Mouse (Mus musculus) 3T3-L1 (cell line): Measurements from ENCODE around the gene Slpi.
"Not testable (repeated sequence)": the region's sequence is repeated elsewhere in the genome, so short reads cannot be mapped to it uniquely, and the experiment has no call there.

Experiments used
- DNase-seq: peaks from one replicate; pipeline ENCODE4 v3.0.0-alpha.2; 2015; ENCODE audit warnings: low read depth, low spot score

Gene Slpi

DNA sequence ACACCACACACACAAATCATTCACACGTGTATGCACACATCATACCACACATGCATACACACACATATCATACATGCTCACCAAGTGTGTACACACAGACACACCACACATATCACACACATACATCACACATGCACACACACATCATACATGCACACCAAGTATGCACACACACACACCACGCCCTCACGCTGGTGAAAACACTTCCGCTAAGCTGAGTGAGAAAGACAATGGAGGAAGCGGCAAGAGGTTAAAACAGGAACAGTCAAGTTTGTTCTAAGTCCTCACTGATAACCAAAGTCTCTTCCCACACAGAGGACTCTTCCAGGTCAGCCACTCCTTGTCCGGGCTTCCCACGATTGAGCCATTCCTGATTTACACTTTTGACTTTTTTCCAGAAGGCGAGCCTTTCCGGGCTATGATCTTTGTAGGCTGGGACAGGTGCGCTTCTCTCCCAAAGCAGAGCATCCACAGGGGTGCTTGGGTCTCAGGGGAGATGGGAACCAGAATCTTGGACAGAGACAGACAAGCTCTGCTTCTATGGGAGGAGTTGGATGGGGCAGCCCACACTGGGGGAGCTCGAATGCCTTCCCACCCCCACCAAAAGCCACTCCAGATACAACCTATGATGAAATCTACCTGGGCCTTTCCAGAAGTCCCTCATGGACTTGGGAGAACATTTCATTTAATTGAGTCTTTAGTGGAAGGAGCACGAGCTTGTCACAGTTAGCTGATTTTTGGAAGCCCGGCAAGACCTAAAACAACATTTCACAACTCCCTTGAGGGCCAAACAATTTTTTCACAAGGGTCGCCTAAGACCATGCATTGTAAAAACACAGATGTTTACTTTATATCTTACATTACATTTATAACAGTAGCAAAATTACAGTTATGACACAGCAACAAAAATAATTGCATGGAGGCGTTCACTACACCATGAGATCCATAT is 11.1 kb downstream of the Slpi start:
- peak; percentile 77 for DNase-seq

DNA sequence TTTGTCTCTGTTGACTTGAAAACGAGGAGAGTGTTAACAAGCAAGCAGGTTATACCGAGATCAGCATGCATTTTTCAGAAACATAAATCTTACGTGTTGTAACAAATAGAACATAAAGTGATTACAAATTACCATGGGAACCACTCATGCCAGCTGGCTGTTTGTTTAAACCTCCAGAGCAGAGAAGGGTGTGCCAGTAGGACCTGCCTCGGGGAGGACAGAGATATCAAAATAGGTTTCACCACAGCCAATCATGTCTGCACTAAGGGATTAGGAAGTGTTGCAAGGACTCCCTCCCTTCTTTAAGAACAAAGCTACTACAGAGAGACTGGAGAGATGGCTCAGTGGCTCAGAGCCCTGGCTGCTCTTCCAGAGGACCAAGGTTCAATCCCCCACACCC is 15.7 kb downstream of the Slpi start:
- peak; percentile 71 for DNase-seq

DNA sequence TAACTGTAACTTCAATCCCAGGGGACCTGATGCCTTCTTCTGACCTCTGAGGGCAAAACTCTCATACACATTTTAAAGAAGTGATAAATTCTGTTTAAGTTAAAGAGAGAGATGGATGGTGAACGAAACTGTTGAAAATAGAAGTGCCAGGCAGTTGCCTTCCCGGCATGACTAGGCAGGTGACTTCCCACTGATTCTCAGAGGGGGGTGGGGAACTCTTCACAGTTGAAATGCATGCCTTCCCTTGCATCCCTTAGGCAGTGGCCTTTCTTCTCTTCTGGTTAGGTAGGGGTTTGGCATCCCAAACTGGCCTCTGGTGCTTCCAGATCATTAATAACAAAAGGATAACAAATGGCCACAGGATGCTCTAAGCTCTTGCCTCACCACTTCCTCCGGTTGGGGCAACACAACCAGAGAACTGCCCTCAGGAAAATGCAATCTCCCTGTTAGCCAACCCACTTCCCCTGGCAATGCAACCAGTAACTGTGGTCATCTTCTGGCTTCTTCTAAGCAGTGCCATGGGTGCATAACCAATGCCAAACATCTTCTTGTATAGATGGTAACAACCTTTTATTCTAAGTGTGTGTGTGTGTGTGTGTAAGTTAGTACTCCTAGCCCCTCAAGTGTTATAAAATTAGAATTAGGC is 16.4 kb downstream of the Slpi start:
- peak; percentile 53 for DNase-seq

DNA sequence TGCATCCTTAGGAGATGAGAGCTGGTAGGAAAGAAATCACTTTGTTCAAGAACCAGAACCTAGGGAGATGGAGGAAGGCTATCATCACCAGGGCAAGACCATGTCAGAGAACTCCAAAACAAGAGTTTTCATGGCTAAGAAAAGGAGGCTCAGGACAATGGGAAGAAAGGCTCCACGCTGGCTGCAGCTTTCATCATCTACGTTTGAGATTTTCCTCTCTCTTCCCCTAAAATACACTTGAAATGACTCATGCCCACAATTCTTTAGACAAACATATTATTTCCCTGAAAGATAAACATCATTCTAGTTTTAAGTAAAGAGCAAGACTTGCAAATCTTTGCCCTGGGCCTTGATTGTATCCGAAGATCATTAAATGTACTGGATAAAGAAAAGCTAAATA is 17.5 kb downstream of the Slpi start:
- peak; percentile 72 for DNase-seq

DNA sequence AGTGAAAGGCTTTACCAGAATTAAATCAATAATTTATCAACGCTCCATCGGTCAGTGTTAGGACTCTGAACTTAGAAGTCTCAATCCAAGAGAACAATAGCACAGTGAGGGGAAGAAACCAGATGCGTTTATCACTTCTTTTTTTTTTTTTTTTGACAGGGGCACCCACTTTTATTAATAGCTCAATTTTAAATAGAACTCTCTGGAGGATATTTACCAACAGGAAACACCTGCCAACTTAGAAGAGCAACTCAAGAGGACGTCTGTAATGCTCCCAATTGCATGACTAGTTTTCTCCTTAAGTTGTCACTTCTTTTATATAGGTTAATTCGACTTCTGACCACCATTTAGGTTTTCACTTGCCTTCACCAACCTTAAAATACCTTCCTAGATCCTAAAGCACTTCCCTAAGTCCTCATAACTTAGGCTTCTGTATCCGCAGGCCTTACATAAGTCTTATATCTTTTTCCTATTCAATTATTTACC is 20.2 kb downstream of the Slpi start:
- DNase-seq = no peak

DNA sequence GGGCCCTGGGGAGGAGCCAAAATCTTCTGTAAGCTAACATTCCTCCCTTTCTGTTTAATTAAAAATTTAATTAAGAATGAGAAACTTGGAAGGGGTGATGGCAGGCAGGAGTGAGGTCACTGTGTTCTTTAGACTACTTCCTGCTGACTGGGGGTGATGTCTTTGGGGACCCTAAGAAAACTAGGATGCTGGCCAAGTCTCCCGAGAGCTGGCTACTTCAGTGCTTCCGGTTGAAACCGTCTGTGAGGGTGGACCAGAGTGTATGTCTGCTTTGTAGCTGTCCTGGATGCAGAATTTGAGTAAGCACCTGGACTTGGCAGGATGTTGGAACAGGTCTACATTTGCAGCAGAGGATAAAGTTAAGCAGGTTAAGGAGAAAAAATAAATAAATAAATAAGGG is 21.9 kb downstream of the Slpi start:
- DNase-seq = no peak

DNA sequence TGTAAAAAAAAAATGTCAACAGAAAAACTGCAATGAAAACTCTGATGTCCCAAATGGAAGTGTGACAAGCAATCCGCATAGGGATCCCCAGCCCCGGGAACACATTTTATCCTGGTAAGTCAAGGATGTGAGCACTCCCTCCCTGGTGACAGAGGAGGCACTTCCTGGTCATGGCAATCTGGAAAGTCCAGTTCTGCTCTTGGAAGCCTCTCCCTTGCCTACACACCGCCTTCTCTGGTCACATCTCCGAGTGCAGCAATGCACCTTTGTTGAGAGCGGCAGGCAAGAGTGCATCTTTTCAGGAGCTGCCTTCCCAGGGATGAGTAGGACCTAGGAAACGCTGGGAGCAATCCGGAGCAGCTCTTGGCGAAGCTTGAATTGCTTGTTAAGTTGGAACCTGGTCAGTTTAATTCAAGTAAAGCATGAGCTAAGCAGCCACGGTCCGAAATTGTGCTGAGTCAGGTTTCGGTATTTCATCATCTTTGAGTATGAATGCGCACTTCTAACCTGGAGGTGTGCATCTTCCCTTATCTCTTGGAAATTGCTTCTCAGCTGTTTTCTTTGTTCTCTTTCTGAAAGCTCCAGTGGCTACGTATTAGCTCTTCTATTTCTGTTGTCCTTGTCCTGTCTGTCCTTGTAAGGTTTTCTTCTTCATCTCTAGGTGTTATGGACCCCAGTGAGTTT is 27.8 kb downstream of the Slpi start:
- DNase-seq = no peak

DNA sequence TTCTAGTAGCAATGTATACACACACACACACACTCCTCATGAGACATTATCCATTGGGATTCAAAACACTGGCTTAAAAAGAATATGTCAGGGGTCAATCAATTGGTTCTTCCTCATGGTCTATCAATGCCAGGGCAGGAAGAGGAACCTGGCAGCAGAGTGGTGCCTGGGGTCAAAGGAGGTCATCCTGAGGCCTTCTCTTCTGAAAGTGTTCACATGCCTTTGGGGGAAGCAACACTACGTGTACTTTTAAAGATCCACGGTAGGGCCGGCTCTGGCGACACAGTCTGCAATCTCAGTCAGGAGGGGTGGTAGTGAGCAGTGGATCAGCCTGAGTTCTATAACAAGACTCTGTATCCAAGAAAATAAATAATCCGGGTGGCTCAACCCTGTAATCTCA is 29.2 kb downstream of the Slpi start:
- no peak for DNase-seq

DNA sequence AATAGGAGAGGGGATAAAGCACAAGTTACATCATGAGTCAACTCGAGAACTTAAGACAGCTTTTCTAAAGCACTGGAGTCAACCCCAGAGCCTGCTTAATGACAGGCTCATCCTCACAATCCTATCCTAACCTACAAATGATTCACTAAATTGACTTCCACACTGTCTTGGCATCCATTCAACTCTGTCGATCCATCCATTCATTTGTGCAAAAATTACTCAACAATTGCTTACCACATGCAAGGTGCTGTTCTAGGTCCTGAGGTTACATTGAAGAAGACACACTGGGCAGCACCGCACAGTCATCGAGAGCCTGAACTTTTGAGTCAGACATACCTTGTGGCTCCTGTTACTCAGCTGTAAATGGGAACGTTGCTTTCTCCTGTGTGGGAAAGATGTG is 29.9 kb downstream of the Slpi start:
- peak; percentile 66 for DNase-seq

DNA sequence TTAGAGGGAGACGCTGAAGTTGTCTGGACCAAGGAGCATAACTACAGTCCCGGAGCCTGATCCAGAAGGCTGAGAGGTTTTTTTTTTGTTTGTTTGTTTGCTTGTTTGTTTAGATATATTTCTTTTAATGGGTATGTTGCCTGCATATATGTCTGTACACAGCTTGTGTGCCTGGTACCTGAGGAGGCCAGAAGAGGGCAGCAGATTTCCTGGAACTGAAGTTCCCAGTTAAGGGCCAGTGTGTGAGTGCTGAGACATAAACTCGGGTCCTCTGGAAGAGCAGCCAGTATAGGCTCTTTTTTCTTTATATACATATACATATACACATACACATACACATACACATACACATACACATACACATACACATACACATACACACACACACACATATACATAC is 30.5 kb downstream of the Slpi start:
- peak; percentile 43 for DNase-seq

DNA sequence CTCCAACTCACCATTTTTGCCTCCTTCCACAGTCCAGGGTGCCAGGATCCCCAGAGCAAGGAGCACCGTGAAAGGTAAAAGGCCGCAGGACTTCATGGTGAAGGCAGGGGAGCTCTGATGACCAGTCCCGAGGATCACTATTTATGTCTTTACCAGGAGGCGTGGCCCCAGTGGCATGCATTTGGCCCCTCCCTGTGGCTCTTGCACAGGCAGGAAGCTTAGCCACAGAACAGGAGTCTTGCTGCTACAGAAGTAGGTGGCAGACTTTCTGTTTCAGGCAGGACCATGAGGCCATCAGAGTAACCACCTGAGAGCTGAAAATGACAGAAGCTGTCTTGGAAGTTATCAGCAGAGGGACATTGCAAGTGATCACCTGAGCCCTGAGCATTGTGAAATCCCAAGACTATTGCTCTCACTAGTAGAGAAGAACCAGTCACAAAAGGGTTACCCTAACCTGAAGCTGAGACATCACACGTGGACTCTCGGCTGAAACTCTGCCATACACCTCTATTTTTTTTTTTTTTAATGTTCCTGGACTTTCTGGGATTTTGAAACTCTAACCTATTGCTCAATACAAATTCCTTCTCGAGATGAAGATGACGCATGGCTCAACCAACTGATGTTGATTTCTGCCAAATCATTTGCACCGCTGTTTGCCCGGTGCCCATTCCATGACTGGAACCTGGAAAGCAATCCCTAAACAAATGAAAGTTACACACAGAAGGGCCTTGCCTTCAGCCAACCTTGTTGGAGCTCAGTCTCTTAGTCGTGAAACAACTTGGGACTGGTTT is 32.5 kb downstream of the Slpi start:
- DNase-seq = peak; percentile 80

DNA sequence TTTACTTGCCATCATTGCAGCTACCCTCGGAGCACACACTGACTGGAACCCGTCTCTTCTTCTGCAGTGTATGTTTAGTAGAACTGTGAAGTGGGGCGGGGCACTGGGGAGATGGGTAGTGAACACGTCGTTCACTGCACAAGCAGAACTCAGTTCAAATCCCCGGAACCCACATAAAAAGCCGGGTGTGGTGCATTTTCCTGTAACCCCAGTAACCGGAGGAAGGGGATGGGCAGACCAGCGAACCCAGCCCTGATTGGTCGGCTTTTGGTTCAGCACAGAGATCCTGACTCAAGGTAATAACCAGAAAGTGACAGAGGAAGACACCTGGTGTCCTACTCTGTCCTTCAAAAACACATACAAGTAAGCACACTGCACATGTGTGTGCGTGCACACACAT is 35.5 kb downstream of the Slpi start:
- no peak for DNase-seq

DNA sequence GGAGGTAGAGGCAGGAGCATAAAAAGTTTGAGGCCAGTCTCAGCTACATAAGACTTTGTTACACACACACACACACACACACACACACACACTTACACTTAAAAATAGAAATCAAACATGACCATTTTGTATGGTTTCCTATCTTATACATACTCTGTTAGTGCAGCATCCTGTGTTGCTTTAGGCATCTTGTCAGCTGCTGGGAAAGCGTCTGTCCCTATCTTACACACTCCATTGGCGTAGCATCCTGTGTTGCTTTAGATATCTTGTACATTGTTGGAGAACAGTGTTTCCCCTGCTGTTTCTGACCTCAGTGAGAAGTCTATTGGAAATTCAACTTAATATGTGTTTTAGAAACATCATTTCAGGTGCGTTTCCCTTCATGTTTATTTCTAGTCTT is 36.2 kb downstream of the Slpi start:
- DNase-seq = no peak

DNA sequence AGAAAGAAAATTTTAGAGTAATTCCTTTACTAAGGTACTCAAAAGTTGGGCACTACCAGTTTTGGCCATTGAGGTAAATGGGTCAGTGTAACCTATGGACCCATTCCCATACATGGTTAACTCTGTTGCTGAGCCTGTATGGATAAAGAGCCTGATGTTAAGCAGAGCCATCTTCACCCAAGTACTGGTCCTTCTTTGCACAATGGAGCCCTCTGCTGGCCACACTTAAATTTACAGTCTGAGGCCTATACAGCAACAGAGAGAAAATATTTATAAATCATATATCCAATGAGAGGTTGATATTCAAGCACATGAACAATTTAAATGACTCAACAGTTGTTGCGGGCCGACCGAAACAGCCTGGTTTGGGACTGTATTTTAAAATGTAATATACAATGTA is 39.9 kb downstream of the Slpi start:
- DNase-seq = peak; percentile 81

DNA sequence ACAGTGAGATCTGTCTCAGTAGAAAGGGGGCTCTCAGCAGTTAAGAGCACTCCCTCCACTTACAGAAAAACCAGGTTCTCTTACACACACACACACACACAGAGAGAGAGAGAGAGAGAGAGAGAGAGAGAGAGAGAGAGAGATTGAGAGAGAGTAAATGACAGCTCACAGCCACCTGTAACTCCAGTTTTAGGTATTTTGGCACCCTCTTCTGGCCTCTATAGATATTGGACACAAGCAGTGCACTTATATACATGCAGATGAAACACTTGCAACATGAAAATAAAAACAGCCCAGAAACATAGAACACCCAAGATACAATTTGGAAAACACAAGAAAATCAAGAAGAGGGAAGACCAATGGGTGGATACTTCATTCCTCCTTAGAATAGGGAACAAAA is 41.2 kb downstream of the Slpi start:
- DNase-seq = peak; percentile 31

DNA sequence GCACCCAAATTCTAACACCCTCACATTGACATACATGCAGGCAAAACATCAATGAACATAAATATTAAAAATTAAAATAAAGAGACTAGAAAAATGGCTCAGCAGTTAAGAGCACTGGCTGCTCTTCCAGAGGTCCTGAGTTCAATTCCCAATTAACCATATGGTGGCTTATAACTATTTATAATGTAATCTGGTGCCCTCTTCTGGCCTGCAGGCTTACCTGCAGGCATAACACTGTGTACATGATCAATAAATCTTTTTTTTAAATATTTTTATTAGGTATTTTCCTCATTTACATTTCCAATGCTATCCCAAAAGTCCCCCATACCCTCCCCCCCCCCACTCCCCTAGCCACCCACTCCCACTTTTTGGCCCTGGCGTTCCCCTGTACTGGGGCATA is 45.2 kb downstream of the Slpi start:
- not testable (repeated sequence) for DNase-seq

DNA sequence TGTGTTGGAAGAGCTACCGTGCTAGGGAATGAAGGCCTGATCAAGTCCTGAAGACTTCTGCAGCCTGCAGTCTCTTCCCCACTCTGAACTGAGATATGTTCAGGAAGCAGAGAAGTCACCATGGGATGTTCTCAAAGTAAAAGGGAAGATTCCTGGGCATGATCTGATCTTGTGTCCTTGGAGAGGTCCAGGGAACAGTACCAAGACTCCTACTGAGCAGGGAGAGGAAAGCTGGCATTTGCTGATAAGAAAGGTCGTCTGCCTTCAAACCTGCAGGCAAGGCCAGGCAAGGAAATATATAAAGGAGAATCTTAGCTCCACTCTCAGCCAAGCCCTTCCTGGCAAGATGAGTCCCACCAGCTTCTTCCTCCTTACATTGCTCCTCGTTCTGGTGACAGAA is 56.5 kb downstream of the Slpi start, which contains the start of gene Svs5:
TSS of gene Svs5 (plus strand) at position 301 of the 400 bp plus-strand sequence.
- not testable (repeated sequence) for DNase-seq

DNA sequence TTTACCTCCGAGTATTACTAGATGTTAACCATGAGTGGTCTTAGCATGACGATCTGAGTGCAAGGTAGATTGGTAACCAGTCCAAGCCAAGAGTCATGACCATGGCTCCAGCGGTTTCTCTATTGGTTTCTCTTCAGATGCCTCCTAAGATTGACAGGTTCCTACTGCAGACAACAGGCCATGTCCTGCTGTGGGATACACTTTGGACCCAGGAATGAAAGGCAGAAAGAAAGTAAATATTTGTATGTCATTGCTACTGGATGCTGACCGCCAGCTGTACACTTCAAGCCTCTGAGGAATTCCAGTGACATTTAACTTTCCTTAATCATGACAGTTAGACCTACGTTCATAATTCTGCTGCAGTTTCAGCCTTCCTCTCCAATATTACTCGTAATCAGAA is 67.9 kb downstream of the Slpi start:
- DNase-seq = no peak

DNA sequence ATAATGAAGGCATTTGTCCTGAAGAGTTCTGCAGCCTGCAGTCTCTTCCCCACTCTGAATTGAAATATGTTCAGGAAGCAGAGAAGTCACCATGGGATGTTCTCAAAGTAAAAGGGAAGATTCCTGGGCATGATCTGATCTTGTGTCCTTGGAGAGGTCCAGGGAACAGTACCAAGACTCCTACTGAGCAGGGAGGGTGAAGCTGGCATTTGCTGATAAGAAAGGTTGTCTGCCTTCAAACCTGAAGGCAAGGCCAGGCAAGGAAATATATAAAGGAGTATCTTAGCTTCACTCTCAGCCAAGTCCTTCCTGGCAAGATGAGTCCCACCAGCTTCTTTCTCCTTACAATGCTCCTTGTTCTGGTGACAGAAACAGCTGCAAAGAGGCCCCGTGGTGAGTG is 72.4 kb downstream of the Slpi start, which contains the start of gene Svs6:
TSS of gene Svs6 (plus strand) at position 301 of the 400 bp plus-strand sequence.
- DNase-seq = not testable (repeated sequence)

DNA sequence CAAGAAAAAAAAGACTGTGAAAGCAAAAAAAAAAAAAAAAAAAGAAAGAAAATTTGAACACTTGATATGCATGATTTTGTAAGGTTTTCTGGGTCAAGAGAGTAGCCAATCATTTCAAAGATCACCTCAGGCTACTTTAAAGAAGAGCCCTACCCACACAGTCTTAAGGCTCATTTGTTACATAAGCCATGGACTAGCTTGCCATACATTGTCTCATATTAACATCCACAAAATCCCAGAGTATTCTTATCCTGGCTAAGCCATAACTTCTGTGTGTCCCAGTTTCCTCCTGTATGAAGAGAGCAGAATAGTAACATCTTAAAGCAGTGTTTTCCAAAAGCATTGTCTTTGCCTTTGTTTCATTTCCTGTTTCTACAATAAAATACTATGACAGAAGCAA is 73.4 kb downstream of the Slpi start:
- DNase-seq = not testable (repeated sequence)

DNA sequence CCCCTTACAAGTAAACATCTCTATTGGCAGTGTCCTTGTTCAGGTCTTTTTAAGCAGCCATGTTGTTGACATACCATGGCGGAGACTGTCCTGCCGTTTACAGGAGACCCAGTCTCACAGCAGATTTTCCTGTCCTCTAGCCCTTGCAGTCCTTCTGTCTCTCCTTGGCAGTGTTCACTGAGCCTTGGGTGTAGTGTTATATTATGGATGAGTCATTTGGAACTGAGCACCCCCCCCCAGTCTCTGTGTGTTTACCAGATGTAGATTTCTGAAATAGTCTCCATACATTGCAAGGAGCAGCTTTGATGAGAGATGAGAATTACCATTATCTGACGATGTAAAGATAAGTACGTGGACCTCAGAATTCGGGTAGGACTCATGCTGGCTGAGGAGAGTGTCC is 76.3 kb downstream of the Slpi start:
- peak; percentile 36 for DNase-seq
